ENCODE assay signal across 8 mouse cellular contexts in genomic region chr9:86695818-86696261, GRCm38 (mm10). TPM values are rescaled to one million over a fixed set of nuclear protein-coding genes. Genes with fewer than 3 reads are reported as not detected.
DNase-seq lines count a peak whose midpoint lies in the region; ATAC-seq lines count a peak whose summit lies in the region.

TSS of gene Me1 (minus strand) at chr9:86695953.

- peak within 1 kb of the TSS; percentile 75 for H3K4me3 ChIP-seq in brown adipose tissue, adult 24 weeks (ENCODE audit: insufficient read depth, low read depth, low read length)
- H3K4me3 ChIP-seq in forebrain, embryonic 13.5 days: peak within 1 kb of the TSS; percentile 78

- intact Hi-C loops in heart, postnatal 25 days (cut with DNase I): no loop called here

- no peaks in the 10 kb centered on the region for H3K4me1 ChIP-seq in brown adipose tissue, adult 24 weeks (ENCODE audit: control insufficient read depth, insufficient read depth, insufficient read length, low read length)
- peaks cover 6% of the 10 kb centered on the region; the same call in 1 of the 2 replicates for H3K4me1 ChIP-seq in forebrain, embryonic 13.5 days

- WGBS in forebrain, embryonic 13.5 days: under 1% methylated on average over 34 of the region's 46 CpGs

- peak within 1 kb of the TSS; percentile 81 for H3K9ac ChIP-seq in forebrain, embryonic 13.5 days

- H3K36me3 ChIP-seq in forebrain, embryonic 13.5 days (ENCODE audit: poor library complexity, severe bottlenecking): no peaks in the 10 kb centered on the region

- peak within 1 kb of the TSS; percentile 90 for H3K4me2 ChIP-seq in forebrain, embryonic 13.5 days

- H3K27me3 ChIP-seq in forebrain, embryonic 13.5 days: no peaks in the 10 kb centered on the region

- peak in 1 of 2 experiments; percentile 21 for DNase-seq in layer of hippocampus, adult 18-20 months (ENCODE audit: low spot score in 2 of 2)
- no peak for DNase-seq in layer of hippocampus, adult 11-12 months (ENCODE audit: low spot score)
- no peak for DNase-seq in heart, postnatal 25 days (ENCODE audit: low spot score)
- DNase-seq in layer of hippocampus, postnatal 10 days (ENCODE audit: low spot score in 2 of 2): peak; percentile 30 to 50
- peak; percentile 52 for DNase-seq in lung, postnatal 10 days
- DNase-seq in retina, postnatal 1 day: peak; percentile 77

- ATAC-seq in forebrain, embryonic 13.5 days: peak; percentile 86

- peak within 1 kb of the TSS; percentile 63 for H3K27ac ChIP-seq in brown adipose tissue, adult 24 weeks (replicated peaks; ENCODE audit: low read depth, low read length)
- no peak within 1 kb of the TSS for H3K27ac ChIP-seq in forebrain, embryonic 13.5 days

- H3K9me3 ChIP-seq in forebrain, embryonic 13.5 days (replicated peaks): no peaks in the 10 kb centered on the region

RNA-seq across cellular contexts. Expression of gene Me1, which starts in this region (rescaled TPM):
- 10 to 100 TPM; 61.0 to 63.2 TPM for total RNA-seq in layer of hippocampus, adult 18-20 months (2021)
- 817 and 987 TPM in 2 replicates for polyA plus RNA-seq in brown adipose tissue, adult 24 weeks (2012; ENCODE audit: insufficient read depth, insufficient read length, missing spikeins)
- polyA plus RNA-seq in forebrain, embryonic 13.5 days (2015; fragmentation: Nextera tagmentation; extraction: Ambion mirVana): 8.1 and 9.5 TPM in 2 replicates
- 10 to 100 TPM; 86.7 to 92.3 TPM for total RNA-seq in heart, postnatal 25 days (2021)
- total RNA-seq in layer of hippocampus, postnatal 10 days (2021): 10 to 100 TPM; 95.4 to 98.5 TPM

Comparison
In these comparisons a context has a peak if more than half of its experiments do, and no peak if none do; other contexts are left out.
1. RNA of gene Me1 (polyA plus RNA-seq): 817 to 987 TPM in brown adipose tissue, adult 24 weeks; 8.1 to 9.5 TPM in forebrain, embryonic 13.5 days; every median in the first group is over 10 times any median in the second.
2. DNase-seq: peak in layer of hippocampus, postnatal 10 days (2 of 2), lung, postnatal 10 days (single experiment) and retina, postnatal 1 day (single experiment); none in layer of hippocampus, adult 11-12 months (single experiment) and heart, postnatal 25 days (single experiment).